Mouse (Mus musculus): ENCODE data around the gene Stambp. TPM values are rescaled to one million over a fixed set of nuclear protein-coding genes. Genes with fewer than 3 reads are reported as not detected.

Stambp gene
- polyA plus RNA-seq, 1 experiment from 2014 or later = 20.5 TPM

DNA sequence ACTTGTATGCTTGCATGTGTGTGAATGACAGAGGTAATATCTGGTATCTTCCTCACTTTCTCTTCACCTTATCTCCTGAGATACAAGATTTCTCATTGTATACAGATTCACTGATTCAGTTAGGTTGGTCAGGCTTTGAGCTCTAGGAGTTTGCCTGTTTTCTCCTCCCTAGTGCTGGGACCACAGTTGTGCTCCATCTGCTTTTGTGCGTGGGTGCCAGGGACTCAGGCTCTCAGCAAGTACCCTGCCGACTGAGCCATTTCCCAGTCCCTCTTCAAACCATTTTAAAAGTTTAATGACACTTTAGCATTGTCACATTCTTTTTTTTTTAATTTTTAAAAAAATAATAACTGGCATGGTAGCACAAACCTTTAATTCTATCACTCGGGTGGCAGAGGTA is 57.4 kb downstream of the Stambp start:
- Histone ChIP-seq H3K27me3 (ENCODE audit: control insufficient read depth, insufficient read depth, low read length) (no peaks in the 10 kb centered on the region), H3K9ac (ENCODE audit: low read length) (no peak overlapping the region), H3K27ac (ENCODE audit: low read depth, low read length) (no peak overlapping the region), H3K36me3 (ENCODE audit: control insufficient read depth, insufficient read depth, low read length) (no peaks in the 10 kb centered on the region), H3K4me3 (ENCODE audit: low read depth, low read length) (no peak overlapping the region), H3K4me2 (ENCODE audit: low read depth, low read length, severe bottlenecking) (no peak overlapping the region), H3K9me3 (ENCODE audit: control insufficient read depth, low read length) (no peaks in the 10 kb centered on the region), H3K4me1 (replicated peaks; ENCODE audit: control insufficient read depth, insufficient read depth, low read length) (no peaks in the 10 kb centered on the region)
- DNase-seq (ENCODE audit: low spot score) = no peak
- 72% methylated on average over 3 of the region's 3 CpGs for WGBS
- no peak for ATAC-seq (replicated peaks; ENCODE audit: low FRiP score)

GRCm38 (mm10) chr6:83512495-83512894 is 60.0 kb downstream of the Stambp start:
- no peak overlapping the region for H3K9ac ChIP-seq (ENCODE audit: low read length)
- peak; percentile 66 for DNase-seq (ENCODE audit: low spot score)
- 25% methylated on average over 1 of the region's 1 CpGs for WGBS
- H3K27me3 ChIP-seq (ENCODE audit: control insufficient read depth, insufficient read depth, low read length) = no peaks in the 10 kb centered on the region
- no peaks in the 10 kb centered on the region for H3K36me3 ChIP-seq (ENCODE audit: control insufficient read depth, insufficient read depth, low read length)
- H3K4me1 ChIP-seq (replicated peaks; ENCODE audit: control insufficient read depth, insufficient read depth, low read length) = no peaks in the 10 kb centered on the region
- H3K4me3 ChIP-seq (ENCODE audit: low read depth, low read length) = no peak overlapping the region
- no peaks in the 10 kb centered on the region for H3K9me3 ChIP-seq (ENCODE audit: control insufficient read depth, low read length)
- no peak overlapping the region for H3K27ac ChIP-seq (ENCODE audit: low read depth, low read length)
- ATAC-seq (replicated peaks; ENCODE audit: low FRiP score) = no peak
- H3K4me2 ChIP-seq (ENCODE audit: low read depth, low read length, severe bottlenecking) = no peak overlapping the region

DNA sequence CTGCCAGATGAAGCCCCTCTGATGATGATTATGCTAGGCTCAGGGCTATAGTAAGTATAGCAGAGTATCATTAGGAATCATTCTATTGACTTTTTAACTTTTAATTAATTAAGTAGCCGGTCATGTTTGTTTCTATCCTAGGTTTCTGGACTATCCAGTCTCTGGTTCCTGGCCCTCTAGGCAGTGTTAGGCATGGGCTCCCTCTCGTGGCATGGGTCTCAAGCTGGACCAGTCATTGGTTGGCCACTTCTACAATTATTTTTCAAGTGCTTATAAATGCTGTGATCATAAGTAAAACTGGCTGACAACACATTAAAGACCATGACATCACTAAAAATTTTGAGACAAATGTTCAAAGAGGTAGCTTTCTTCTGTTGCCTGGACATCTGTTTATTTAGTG is 62.3 kb downstream of the Stambp start:
- DNase-seq (ENCODE audit: low spot score) (no peak), ATAC-seq (replicated peaks; ENCODE audit: low FRiP score) (no peak)
- H3K4me1 ChIP-seq (replicated peaks; ENCODE audit: control insufficient read depth, insufficient read depth, low read length) = no peaks in the 10 kb centered on the region; the same call in 1 of the 2 replicates
- H3K27ac ChIP-seq (ENCODE audit: low read depth, low read length) = no peak overlapping the region
- no peak overlapping the region for H3K4me2 ChIP-seq (ENCODE audit: low read depth, low read length, severe bottlenecking)
- 73% methylated on average over 2 of the region's 2 CpGs for WGBS
- H3K4me3 ChIP-seq (ENCODE audit: low read depth, low read length) = no peak overlapping the region
- H3K9ac ChIP-seq (ENCODE audit: low read length) = no peak overlapping the region
- no peaks in the 10 kb centered on the region for H3K9me3 ChIP-seq (ENCODE audit: control insufficient read depth, low read length)
- no peaks in the 10 kb centered on the region for H3K36me3 ChIP-seq (ENCODE audit: control insufficient read depth, insufficient read depth, low read length)
- H3K27me3 ChIP-seq (ENCODE audit: control insufficient read depth, insufficient read depth, low read length) = no peaks in the 10 kb centered on the region

DNA sequence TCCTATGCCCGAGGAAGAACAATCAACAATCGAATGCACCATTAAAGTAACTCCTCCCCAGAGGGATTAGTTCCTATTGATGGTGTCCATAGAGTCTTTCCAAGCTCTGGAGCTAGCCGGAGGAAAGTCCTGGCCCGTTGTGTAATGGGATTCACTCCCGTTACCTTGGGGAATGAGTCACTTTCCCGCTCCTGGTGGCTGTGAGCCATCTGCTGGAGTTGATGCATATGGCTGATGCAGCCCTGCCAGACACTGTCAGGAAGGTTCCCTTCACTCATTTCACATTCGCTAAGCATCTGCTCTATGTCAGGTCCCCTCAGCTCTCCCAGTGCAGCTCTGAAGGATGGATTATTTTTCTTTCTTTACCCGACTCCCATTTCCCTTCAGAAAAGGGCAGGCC is 63.1 kb downstream of the Stambp start:
- Histone ChIP-seq H3K4me1 (replicated peaks; ENCODE audit: control insufficient read depth, insufficient read depth, low read length) (no peaks in the 10 kb centered on the region; the same call in 1 of the 2 replicates), H3K9ac (ENCODE audit: low read length) (no peak overlapping the region), H3K36me3 (ENCODE audit: control insufficient read depth, insufficient read depth, low read length) (no peaks in the 10 kb centered on the region), H3K27me3 (ENCODE audit: control insufficient read depth, insufficient read depth, low read length) (no peaks in the 10 kb centered on the region), H3K4me3 (ENCODE audit: low read depth, low read length) (no peak overlapping the region), H3K27ac (ENCODE audit: low read depth, low read length) (no peak overlapping the region), H3K4me2 (ENCODE audit: low read depth, low read length, severe bottlenecking) (no peak overlapping the region), H3K9me3 (ENCODE audit: control insufficient read depth, low read length) (no peaks in the 10 kb centered on the region)
- ATAC-seq (replicated peaks; ENCODE audit: low FRiP score) = no peak
- no peak for DNase-seq (ENCODE audit: low spot score)
- WGBS = 52% methylated on average over 8 of the region's 8 CpGs

DNA sequence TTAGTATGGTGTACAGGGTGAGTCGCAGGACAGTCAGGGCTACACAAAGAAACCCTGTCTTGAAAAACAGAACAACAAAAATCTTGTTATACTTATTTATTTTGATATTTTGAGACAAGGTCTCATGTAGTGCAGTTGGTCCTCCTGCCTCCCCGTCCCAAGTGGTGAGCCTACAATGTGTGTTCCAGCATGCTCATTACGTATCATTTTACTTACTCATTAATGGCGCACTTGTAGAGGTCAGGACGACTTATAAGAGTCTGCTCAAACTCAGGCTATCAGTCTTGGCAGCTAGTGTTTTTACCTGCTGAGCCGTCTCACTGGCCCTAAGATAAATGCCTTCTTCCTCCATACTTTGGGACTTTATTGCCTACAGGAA is 65.4 kb downstream of the Stambp start:
- no peak; the same call in 1 of the 2 replicates for ATAC-seq (replicated peaks; ENCODE audit: low FRiP score)

DNA sequence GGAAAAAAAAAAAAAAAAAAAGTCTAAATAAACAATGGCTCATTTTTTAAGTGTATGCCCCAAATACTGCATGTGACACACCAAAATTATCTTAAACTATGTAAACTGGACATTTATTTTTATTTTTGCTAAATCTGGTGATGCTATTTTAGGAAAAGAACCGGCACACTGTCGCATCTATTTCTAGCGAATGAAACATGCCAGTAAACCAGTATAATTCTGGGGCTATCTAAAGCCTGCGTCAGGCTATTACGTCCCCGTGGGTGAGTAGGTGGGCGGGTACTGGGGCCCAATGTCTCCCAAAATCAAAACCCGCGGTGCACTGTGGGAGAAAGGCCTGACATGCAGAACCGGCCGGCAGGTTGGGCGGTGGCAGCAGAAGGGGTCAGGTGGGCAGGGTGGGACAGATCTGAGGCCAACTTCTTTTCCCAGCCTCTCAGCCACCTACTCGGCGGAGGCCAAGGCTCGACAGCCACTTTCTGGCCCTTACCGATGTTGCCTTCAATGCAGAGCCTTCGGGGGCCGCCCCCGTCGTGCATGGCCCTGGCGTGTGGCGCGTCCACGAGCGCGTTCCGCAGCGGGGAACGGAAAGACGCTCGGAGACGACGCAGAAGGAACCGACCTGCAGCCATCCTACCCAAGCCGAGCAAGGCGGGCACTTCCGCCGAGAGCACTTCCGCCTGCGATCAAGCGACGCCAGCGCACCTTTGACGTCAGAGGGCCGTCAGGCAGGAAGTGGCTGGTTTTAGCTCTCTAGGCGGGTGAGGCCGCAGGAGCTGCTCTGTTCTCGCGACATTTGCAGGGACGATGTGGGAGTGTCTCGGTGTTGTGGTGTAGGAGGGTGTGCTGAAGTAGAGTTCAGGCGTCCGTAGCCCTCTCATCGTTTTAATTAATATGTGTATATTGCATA is 66.0 kb downstream of the Stambp start, which contains the start of gene Dguok:
TSS of gene Dguok (minus strand) at position 712 of the 910 bp plus-strand sequence.
- Histone ChIP-seq H3K27me3 (ENCODE audit: control insufficient read depth, insufficient read depth, low read length) (no peaks in the 10 kb centered on the region), H3K36me3 (ENCODE audit: control insufficient read depth, insufficient read depth, low read length) (no peaks in the 10 kb centered on the region), H3K4me2 (ENCODE audit: low read depth, low read length, severe bottlenecking) (peak within 1 kb of the TSS; percentile 82), H3K4me3 (ENCODE audit: low read depth, low read length) (peak within 1 kb of the TSS; percentile 73), H3K27ac (ENCODE audit: low read depth, low read length) (peak within 1 kb of the TSS; percentile 90), H3K9ac (ENCODE audit: low read length) (peak within 1 kb of the TSS; percentile 77), H3K9me3 (ENCODE audit: control insufficient read depth, low read length) (no peaks in the 10 kb centered on the region), H3K4me1 (replicated peaks; ENCODE audit: control insufficient read depth, insufficient read depth, low read length) (no peaks in the 10 kb centered on the region; the same call in 1 of the 2 replicates)
- ATAC-seq (replicated peaks; ENCODE audit: low FRiP score) = peak; percentile 99
- under 1% methylated on average over 54 of the region's 54 CpGs for WGBS
- DNase-seq (ENCODE audit: low spot score) = peak; percentile 97

More for the DNA sequence above, 65.4 kb downstream of the Stambp start:
- Histone ChIP-seq H3K9me3 (ENCODE audit: control insufficient read depth, low read length) (no peaks in the 10 kb centered on the region), H3K4me3 (ENCODE audit: low read depth, low read length) (peak overlapping the region; percentile 73), H3K9ac (ENCODE audit: low read length) (peak overlapping the region; percentile 63), H3K36me3 (ENCODE audit: control insufficient read depth, insufficient read depth, low read length) (no peaks in the 10 kb centered on the region), H3K27me3 (ENCODE audit: control insufficient read depth, insufficient read depth, low read length) (no peaks in the 10 kb centered on the region), H3K4me1 (replicated peaks; ENCODE audit: control insufficient read depth, insufficient read depth, low read length) (no peaks in the 10 kb centered on the region; the same call in 1 of the 2 replicates), H3K4me2 (ENCODE audit: low read depth, low read length, severe bottlenecking) (peak overlapping the region; percentile 82), H3K27ac (ENCODE audit: low read depth, low read length) (peak overlapping the region; percentile 90)
- WGBS = 35% methylated on average over 6 of the region's 6 CpGs
- DNase-seq (ENCODE audit: low spot score) = no peak

- DNase-seq (ENCODE audit: low spot score) (no peak), ATAC-seq (replicated peaks; ENCODE audit: low FRiP score) (no peak)
- Histone ChIP-seq H3K36me3 (ENCODE audit: control insufficient read depth, insufficient read depth, low read length) (no peaks in the 10 kb centered on the region), H3K4me2 (ENCODE audit: low read depth, low read length, severe bottlenecking) (peak overlapping the region; percentile 82; the same call in 1 of the 2 replicates), H3K9ac (ENCODE audit: low read length) (peak overlapping the region; percentile 77; the same call in 1 of the 2 replicates), H3K27ac (ENCODE audit: low read depth, low read length) (no peak overlapping the region), H3K4me1 (replicated peaks; ENCODE audit: control insufficient read depth, insufficient read depth, low read length) (no peaks in the 10 kb centered on the region; the same call in 1 of the 2 replicates), H3K27me3 (ENCODE audit: control insufficient read depth, insufficient read depth, low read length) (no peaks in the 10 kb centered on the region), H3K4me3 (ENCODE audit: low read depth, low read length) (peak overlapping the region; percentile 73; the same call in 1 of the 2 replicates), H3K9me3 (ENCODE audit: control insufficient read depth, low read length) (no peaks in the 10 kb centered on the region)
- 93% methylated on average over 4 of the region's 4 CpGs for WGBS
Observed at GRCm38 (mm10) chr6:83505554-83505953, 67.0 kb downstream of the Stambp start.

DNA sequence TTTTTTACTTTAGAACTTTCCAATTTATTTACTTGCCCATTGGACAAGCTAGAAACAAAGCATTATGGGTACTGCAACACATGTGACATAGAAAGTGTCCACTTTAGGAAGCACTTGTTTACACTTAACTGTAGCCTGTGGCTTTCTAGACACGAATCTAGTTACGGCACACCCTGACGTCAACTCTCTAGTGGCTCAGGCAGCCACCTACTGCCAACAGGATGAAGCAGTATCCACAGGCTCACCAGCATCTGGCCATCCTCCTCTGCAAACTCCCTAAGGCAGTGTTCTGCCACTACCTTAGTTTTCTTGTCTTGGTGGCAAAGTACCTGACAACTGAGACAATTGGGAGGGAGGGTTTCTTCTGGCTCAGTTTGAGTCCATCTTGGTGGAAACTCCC is 69.2 kb downstream of the Stambp start:
- Histone ChIP-seq H3K27me3 (ENCODE audit: control insufficient read depth, insufficient read depth, low read length) (no peaks in the 10 kb centered on the region), H3K4me1 (replicated peaks; ENCODE audit: control insufficient read depth, insufficient read depth, low read length) (no peaks in the 10 kb centered on the region; the same call in 1 of the 2 replicates), H3K4me2 (ENCODE audit: low read depth, low read length, severe bottlenecking) (no peak overlapping the region), H3K27ac (ENCODE audit: low read depth, low read length) (no peak overlapping the region), H3K36me3 (ENCODE audit: control insufficient read depth, insufficient read depth, low read length) (no peaks in the 10 kb centered on the region), H3K4me3 (ENCODE audit: low read depth, low read length) (no peak overlapping the region), H3K9me3 (ENCODE audit: control insufficient read depth, low read length) (no peaks in the 10 kb centered on the region), H3K9ac (ENCODE audit: low read length) (no peak overlapping the region)
- ATAC-seq (replicated peaks; ENCODE audit: low FRiP score) (no peak), DNase-seq (ENCODE audit: low spot score) (no peak)
- 90% methylated on average over 3 of the region's 3 CpGs for WGBS
